Mouse (Mus musculus): ENCODE measurements around the gene Tarsl2. TPM values are rescaled to one million over a fixed set of nuclear protein-coding genes. Genes with fewer than 3 reads are reported as not detected.

Gene Tarsl2
- 3.7 TPM in 2 replicates for total RNA-seq (2023)

GRCm38 (mm10) chr7:65644643-65645351 is at the start of gene Tarsl2:
Gene Tarsl2 (plus strand): TSS chr7:65644898.

GRCm38 (mm10) chr7:65690869-65691268 is 46.2 kb downstream of the Tarsl2 start, which contains the start of gene Tm2d3:
Gene Tm2d3 (plus strand): TSS chr7:65691169.

Other genes with a start within 250 kb of the Tarsl2 start
- 3.3 and 4.1 TPM in 2 replicates for gene Tjp1, start 117.1 kb upstream of the Tarsl2 start, total RNA-seq (2023)
- gene Tm2d3, start 46.3 kb downstream of the Tarsl2 start, total RNA-seq (2023) = 10.2 and 11.9 TPM in 2 replicates
- 0.57 and 1.1 TPM in 2 replicates for gene Pcsk6, start 216.8 kb downstream of the Tarsl2 start, total RNA-seq (2023)

Measured in neutrophil, adult 65 days (primary cell).